Mouse (Mus musculus) stomach, postnatal 0 days (tissue): ENCODE results near the gene Arpc5l. TPM values are rescaled to one million over a fixed set of nuclear protein-coding genes. Genes with fewer than 3 reads are reported as not detected.

Source experiments
- ATAC-seq: fragments of 200-750 bp; cut with Nextera tagmentation; 2 replicates; pipeline ENCODE4 v1.8.0; 2017; ENCODE audit not compliant: low FRiP score, low TSS enrichment
- DNase-seq: peaks from one replicate; pipeline ENCODE4 v3.0.0-alpha.2; 2016; ENCODE audit warnings: low spot score
- H3K27ac ChIP-seq: fragments of 300-500 bp; sonication (generic); replicated peaks from 2 replicates; pipeline ENCODE4 v1.5.1; 2014; ENCODE audit warnings: mild to moderate bottlenecking, control low read depth
- H3K27me3 ChIP-seq: fragments of 300-500 bp; sonication (generic); 2 replicates; pipeline ENCODE4 v1.6.1; 2014; ENCODE audit warnings: low read length; ENCODE audit not compliant: control insufficient read depth, insufficient read depth
- H3K36me3 ChIP-seq: fragments of 300-500 bp; sonication (generic); 2 replicates; pipeline ENCODE4 v1.6.1; 2014; ENCODE audit warnings: low read length, mixed read lengths; ENCODE audit not compliant: control insufficient read depth, insufficient read depth
- H3K4me1 ChIP-seq: fragments of 300-500 bp; sonication (generic); replicated peaks from 2 replicates; pipeline ENCODE4 v1.6.1; 2014; ENCODE audit warnings: antibody characterized with exemption; ENCODE audit not compliant: control insufficient read depth, insufficient read depth
- H3K4me2 ChIP-seq: fragments of 300-500 bp; sonication (generic); replicated peaks from 2 replicates; pipeline ENCODE4 v1.6.1; 2014; ENCODE audit warnings: low read depth, mild to moderate bottlenecking, control low read depth, moderate library complexity
- H3K4me3 ChIP-seq: fragments of 300-500 bp; sonication (generic); 2 replicates; pipeline ENCODE4 v1.5.1; 2014; ENCODE audit warnings: low read depth, low read length, control low read depth
- H3K9ac ChIP-seq: fragments of 300-500 bp; sonication (generic); 2 replicates; pipeline ENCODE4 v1.6.1; 2014; ENCODE audit warnings: mild to moderate bottlenecking, low read length, control low read depth, mixed read lengths
- H3K9me3 ChIP-seq: fragments of 300-500 bp; sonication (generic); 2 replicates; pipeline ENCODE4 v1.6.1; 2016; ENCODE audit warnings: low read length; ENCODE audit not compliant: control insufficient read depth
- CTCF ChIP-seq: IDR thresholded peaks from 2 replicates; pipeline ENCODE4 v1.5.1; 2016; ENCODE audit warnings: antibody characterized with exemption, low read depth, mild to moderate bottlenecking, moderate library complexity
- EP300 ChIP-seq: optimal IDR thresholded peaks from 2 replicates; pipeline ENCODE3; 2016; ENCODE audit warnings: antibody characterized with exemption
- WGBS: fragments of 180-500 bp; shearing (Covaris S2); extraction: QIAGEN DNeasy Blood & Tissue Kit; methylation state at CpG from one replicate; pipeline ENCODE4 v1.1.7; 2014; 5-methylcytosine and 5-hydroxymethylcytosine counted together
- polyA plus RNA-seq: library from polyadenylated mRNA; unstranded; fragments of >200 nt; fragmentation: Nextera tagmentation; extraction: Ambion mirVana; gene quantifications from 2 replicates; pipeline ENCODE4 v1.2.1, GENCODE M21; 2015

Gene Arpc5l
- polyA plus RNA-seq, 1 experiment from 2014 or later: 142 TPM

- Histone ChIP-seq H3K4me2 (no peak overlapping the region), H3K27ac (no peak overlapping the region), H3K4me1 (peaks cover 2% of the 10 kb centered on the region), H3K9me3 (no peaks in the 10 kb centered on the region), H3K36me3 (peaks cover 7% of the 10 kb centered on the region; the same call in 1 of the 2 replicates), H3K4me3 (no peak overlapping the region), H3K27me3 (no peaks in the 10 kb centered on the region), H3K9ac (no peak overlapping the region)
- WGBS: 68% methylated on average over 3 of the region's 3 CpGs
- no peak for DNase-seq
- TF ChIP-seq EP300 (no peak), CTCF (no peak)
- no peak for ATAC-seq
These were observed 3.3 kb upstream of the Arpc5l start for GRCm38 (mm10) chr2:39001866-39002265.

GRCm38 (mm10) chr2:39003106-39003505, 2.0 kb upstream of the Arpc5l start:
- TF ChIP-seq CTCF (no peak), EP300 (no peak)
- Histone ChIP-seq H3K36me3 (peaks cover 7% of the 10 kb centered on the region; the same call in 1 of the 2 replicates), H3K9me3 (no peaks in the 10 kb centered on the region), H3K27ac (no peak overlapping the region), H3K27me3 (no peaks in the 10 kb centered on the region), H3K9ac (0 out of 2 replicates have a peak overlapping the region, but pooled peaks have one; percentile 18), H3K4me3 (no peak overlapping the region), H3K4me1 (peaks cover 2% of the 10 kb centered on the region), H3K4me2 (peak overlapping the region; percentile 25)
- DNase-seq (no peak), ATAC-seq (no peak)
- WGBS: 41% methylated on average over 8 of the region's 8 CpGs

- Histone ChIP-seq H3K4me1 (peaks cover 2% of the 10 kb centered on the region), H3K9me3 (no peaks in the 10 kb centered on the region), H3K9ac (peak overlapping the region; percentile 82; the same call in 1 of the 2 replicates), H3K36me3 (peaks cover 7% of the 10 kb centered on the region; the same call in 1 of the 2 replicates), H3K4me2 (peak overlapping the region; percentile 56), H3K27ac (no peak overlapping the region), H3K4me3 (peak overlapping the region; percentile 64), H3K27me3 (no peaks in the 10 kb centered on the region)
- TF ChIP-seq CTCF (no peak), EP300 (no peak)
- no peak for DNase-seq
- ATAC-seq: no peak
- 66% methylated on average over 5 of the region's 5 CpGs for WGBS
These were observed 1.6 kb upstream of the Arpc5l start for GRCm38 (mm10) chr2:39003512-39003911.

GRCm38 (mm10) chr2:39004372-39004771, 776 bp upstream of the Arpc5l start:
- Histone ChIP-seq H3K9me3 (no peaks in the 10 kb centered on the region), H3K9ac (peak overlapping the region; percentile 82), H3K4me1 (peaks cover 4% of the 10 kb centered on the region), H3K27me3 (no peaks in the 10 kb centered on the region), H3K36me3 (peaks cover 7% of the 10 kb centered on the region; the same call in 1 of the 2 replicates), H3K27ac (peak overlapping the region; percentile 87), H3K4me3 (peak overlapping the region; percentile 64), H3K4me2 (peak overlapping the region; percentile 56)
- WGBS: under 1% methylated on average over 11 of the region's 11 CpGs
- TF ChIP-seq EP300 (no peak), CTCF (no peak)
- peak; percentile 50 for DNase-seq
- 0 out of 2 replicates have a peak, but pooled peaks have one; percentile 6 for ATAC-seq

- peak within 1 kb of the TSS; percentile 64 for H3K4me3 ChIP-seq
- no peaks in the 10 kb centered on the region for H3K27me3 ChIP-seq
- H3K36me3 ChIP-seq: peaks cover 3% of the 10 kb centered on the region; the same call in 1 of the 2 replicates
- DNase-seq: peak; percentile 56
- peak within 1 kb of the TSS; percentile 56 for H3K4me2 ChIP-seq
- peak within 1 kb of the TSS; percentile 87 for H3K27ac ChIP-seq
- TF ChIP-seq CTCF (peak; percentile 67), EP300 (no peak)
- 10% methylated on average over 15 of the region's 15 CpGs for WGBS
- no peaks in the 10 kb centered on the region for H3K9me3 ChIP-seq
- no peak for ATAC-seq
- H3K4me1 ChIP-seq: peaks cover 6% of the 10 kb centered on the region
- H3K9ac ChIP-seq: peak within 1 kb of the TSS; percentile 82
These were observed 479 bp downstream of the Arpc5l start, which contains the start of gene Rpl35 for GRCm38 (mm10) chr2:39005574-39006079. Gene Rpl35 (minus strand): TSS chr2:39005624.

- no peaks in the 10 kb centered on the region for H3K27me3 ChIP-seq
- H3K4me3 ChIP-seq: peak overlapping the region; percentile 64
- TF ChIP-seq CTCF (no peak), EP300 (no peak)
- peak overlapping the region; percentile 56 for H3K4me2 ChIP-seq
- no peak for DNase-seq
- ATAC-seq: no peak
- 79% methylated on average over 14 of the region's 14 CpGs for WGBS
- H3K27ac ChIP-seq: 0 out of 2 replicates have a peak overlapping the region, but pooled peaks have one; percentile 0
- peaks cover 6% of the 10 kb centered on the region for H3K4me1 ChIP-seq
- H3K9me3 ChIP-seq: no peaks in the 10 kb centered on the region
- no peak overlapping the region for H3K9ac ChIP-seq
- no peaks in the 10 kb centered on the region; the same call in 1 of the 2 replicates for H3K36me3 ChIP-seq
These were observed 1.1 kb downstream of the Arpc5l start for GRCm38 (mm10) chr2:39006149-39006730.
